Comparison of ENCODE assay signal across 13 mouse cellular contexts in the genomic region with DNA sequence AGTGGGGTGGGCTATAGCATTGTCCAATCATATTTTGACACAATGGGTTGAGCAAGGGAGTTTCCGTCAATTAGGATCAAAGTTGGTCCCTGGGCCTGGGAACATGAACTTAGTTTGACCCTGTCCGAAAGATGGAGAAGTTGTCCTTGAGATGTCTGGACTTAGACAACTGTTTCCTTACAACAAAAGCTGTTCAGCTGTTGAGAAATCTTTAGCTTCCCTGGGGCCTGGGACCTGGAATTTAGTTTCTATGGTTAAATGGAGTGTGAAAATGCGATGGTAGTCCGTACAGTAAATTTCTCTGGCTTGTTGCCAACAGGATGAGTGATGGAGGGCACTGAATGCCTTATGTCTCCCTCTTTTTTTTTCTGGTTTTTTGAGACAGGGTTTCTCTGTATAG.
"Had no signal": no experiment of that assay in that cellular context is flagged by ENCODE, and none has a peak within 500 bp of the region (broad histone marks: within the 10 kb centered on the region; RNA-seq: fewer than 3 reads in every experiment).

No protein-coding gene starts in this region.

- H3K27ac ChIP-seq: limb, embryonic 12.5 days; liver, embryonic 13.5 days; midbrain, embryonic 15.5 days; neural tube, embryonic 13.5 days; stomach, postnatal 0 days had no signal

- ATAC-seq: intestine, embryonic 16.5 days; liver, postnatal 0 days; midbrain, embryonic 15.5 days had no signal

- H3K9me3 ChIP-seq: limb, embryonic 12.5 days; liver, embryonic 13.5 days; midbrain, embryonic 15.5 days; neural tube, embryonic 13.5 days had no signal

- DNase-seq: kidney, adult 2 months; kidney, postnatal 36 days; layer of hippocampus, adult 9-11 months; liver; liver, embryonic 13.5 days; liver, postnatal 0 days; lung, postnatal 14 days; thymus, postnatal 25 days had no signal

- H3K27me3 ChIP-seq: limb, embryonic 12.5 days; liver, embryonic 13.5 days; midbrain, embryonic 15.5 days; neural tube, embryonic 13.5 days had no signal

- H3K9ac ChIP-seq: limb, embryonic 12.5 days; liver, embryonic 13.5 days; liver, postnatal 0 days; midbrain, embryonic 15.5 days; neural tube, embryonic 13.5 days had no signal

- H3K4me3 ChIP-seq: limb, embryonic 12.5 days; liver, embryonic 13.5 days; midbrain, embryonic 15.5 days; neural tube, embryonic 13.5 days had no signal

- H3K36me3 ChIP-seq: midbrain, embryonic 15.5 days had no signal

- H3K4me2 ChIP-seq: limb, embryonic 12.5 days; liver, embryonic 13.5 days; midbrain, embryonic 15.5 days; neural tube, embryonic 13.5 days had no signal
